Mouse (Mus musculus): ENCODE results near the gene Tbp. TPM values are rescaled to one million over a fixed set of nuclear protein-coding genes. Genes with fewer than 3 reads are reported as not detected.
"Not testable (repeated sequence)": the region's sequence is repeated elsewhere in the genome, so short reads cannot be mapped to it uniquely, and the experiment has no call there.

The Tbp gene
- polyA plus RNA-seq, 1 experiment from 2014 or later: 29.0 TPM

- 23% methylated on average over 10 of the region's 10 CpGs for WGBS (ENCODE audit: missing documents)
- Histone ChIP-seq H3K4me3 (ENCODE audit: inconsistent target) (peak overlapping the region; percentile 48), H3K27ac (no peak overlapping the region), H3K36me3 (ENCODE audit: inconsistent target) (peaks cover 36% of the 10 kb centered on the region), H3K79me2 (ENCODE audit: inconsistent target) (peaks cover 7% of the 10 kb centered on the region)
These were observed 26.6 kb downstream of the Tbp start for GRCm38 (mm10) chr17:15526304-15526703.

- under 1% methylated on average over 48 of the region's 55 CpGs for WGBS (ENCODE audit: missing documents)
- Histone ChIP-seq H3K79me2 (ENCODE audit: inconsistent target) (peaks cover 7% of the 10 kb centered on the region), H3K4me3 (ENCODE audit: inconsistent target) (peak within 1 kb of the TSS; percentile 72), H3K36me3 (ENCODE audit: inconsistent target) (peaks cover 27% of the 10 kb centered on the region; the same call in 1 of the 2 replicates), H3K27ac (peak within 1 kb of the TSS; percentile 70)
These were observed 27.5 kb downstream of the Tbp start, which contains the start of gene Pdcd2 for GRCm38 (mm10) chr17:15526986-15527810. TSS of gene Pdcd2 (minus strand) at chr17:15527301.

GRCm38 (mm10) chr17:15527811-15528136 lies 28.1 kb downstream of the Tbp start:
- 34% methylated on average over 3 of the region's 3 CpGs for WGBS (ENCODE audit: missing documents)
- H3K27ac ChIP-seq: peak overlapping the region; percentile 70

GRCm38 (mm10) chr17:15528887-15529286 lies 29.2 kb downstream of the Tbp start:
- Histone ChIP-seq H3K79me2 (ENCODE audit: inconsistent target) (peaks cover 7% of the 10 kb centered on the region), H3K4me3 (ENCODE audit: inconsistent target) (no peak overlapping the region), H3K36me3 (ENCODE audit: inconsistent target) (0 out of 2 replicates have a peak, but pooled peaks cover 10% of the 10 kb centered on the region), H3K27ac (no peak overlapping the region)
- 3% methylated on average over 2 of the region's 2 CpGs for WGBS (ENCODE audit: missing documents)

More at GRCm38 (mm10) chr17:15527811-15528136, 28.1 kb downstream of the Tbp start:
- Histone ChIP-seq H3K4me3 (ENCODE audit: inconsistent target) (peak overlapping the region; percentile 72), H3K79me2 (ENCODE audit: inconsistent target) (peaks cover 7% of the 10 kb centered on the region), H3K36me3 (ENCODE audit: inconsistent target) (peaks cover 21% of the 10 kb centered on the region; the same call in 1 of the 2 replicates)

GRCm38 (mm10) chr17:15530141-15530540 lies 30.5 kb downstream of the Tbp start:
- no peaks in the 10 kb centered on the region for H3K36me3 ChIP-seq (ENCODE audit: inconsistent target)
- H3K4me3 ChIP-seq (ENCODE audit: inconsistent target): no peak overlapping the region
- peaks cover 7% of the 10 kb centered on the region for H3K79me2 ChIP-seq (ENCODE audit: inconsistent target)
- 58% methylated on average over 5 of the region's 5 CpGs for WGBS (ENCODE audit: missing documents)
- H3K27ac ChIP-seq: no peak overlapping the region

- Histone ChIP-seq H3K27ac (no peak overlapping the region), H3K79me2 (ENCODE audit: inconsistent target) (no peaks in the 10 kb centered on the region), H3K4me3 (ENCODE audit: inconsistent target) (peak overlapping the region; percentile 22), H3K36me3 (ENCODE audit: inconsistent target) (no peaks in the 10 kb centered on the region)
- WGBS (ENCODE audit: missing documents): 59% methylated on average over 10 of the region's 11 CpGs
These were observed 35.6 kb downstream of the Tbp start for GRCm38 (mm10) chr17:15535162-15535800.

GRCm38 (mm10) chr17:15535943-15536342 lies 36.3 kb downstream of the Tbp start:
- 5% methylated on average over 8 of the region's 8 CpGs for WGBS (ENCODE audit: missing documents)
- H3K36me3 ChIP-seq (ENCODE audit: inconsistent target): no peaks in the 10 kb centered on the region
- no peak overlapping the region for H3K27ac ChIP-seq
- H3K4me3 ChIP-seq (ENCODE audit: inconsistent target): peak overlapping the region; percentile 22
- H3K79me2 ChIP-seq (ENCODE audit: inconsistent target): no peaks in the 10 kb centered on the region

GRCm38 (mm10) chr17:15536457-15536904 lies 36.8 kb downstream of the Tbp start:
- 4% methylated on average over 31 of the region's 33 CpGs for WGBS (ENCODE audit: missing documents)
- H3K4me3 ChIP-seq (ENCODE audit: inconsistent target): peak overlapping the region; percentile 22
- H3K36me3 ChIP-seq (ENCODE audit: inconsistent target): no peaks in the 10 kb centered on the region

GRCm38 (mm10) chr17:15540309-15540708 lies 40.6 kb downstream of the Tbp start:
- WGBS (ENCODE audit: missing documents): 89% methylated on average over 4 of the region's 4 CpGs
- no peak overlapping the region for H3K4me3 ChIP-seq (ENCODE audit: inconsistent target)
- H3K27ac ChIP-seq: no peak overlapping the region
- H3K36me3 ChIP-seq (ENCODE audit: inconsistent target): no peaks in the 10 kb centered on the region
- no peaks in the 10 kb centered on the region for H3K79me2 ChIP-seq (ENCODE audit: inconsistent target)

More at GRCm38 (mm10) chr17:15536457-15536904, 36.8 kb downstream of the Tbp start:
- no peaks in the 10 kb centered on the region for H3K79me2 ChIP-seq (ENCODE audit: inconsistent target)
- no peak overlapping the region for H3K27ac ChIP-seq

GRCm38 (mm10) chr17:15543868-15544267 lies 44.2 kb downstream of the Tbp start:
- not testable (repeated sequence) for H3K4me3 ChIP-seq (ENCODE audit: inconsistent target); H3K27ac ChIP-seq; H3K79me2 ChIP-seq (ENCODE audit: inconsistent target); H3K36me3 ChIP-seq (ENCODE audit: inconsistent target)
- 93% methylated on average over 1 of the region's 4 CpGs for WGBS (ENCODE audit: missing documents)

- Histone ChIP-seq H3K79me2 (ENCODE audit: inconsistent target) (no peaks in the 10 kb centered on the region), H3K36me3 (ENCODE audit: inconsistent target) (no peaks in the 10 kb centered on the region), H3K4me3 (ENCODE audit: inconsistent target) (no peak overlapping the region), H3K27ac (no peak overlapping the region)
- 79% methylated on average over 4 of the region's 4 CpGs for WGBS (ENCODE audit: missing documents)
These were observed 46.8 kb downstream of the Tbp start for GRCm38 (mm10) chr17:15546440-15546839.

- Histone ChIP-seq H3K4me3 (ENCODE audit: inconsistent target) (no peak overlapping the region), H3K36me3 (ENCODE audit: inconsistent target) (no peaks in the 10 kb centered on the region), H3K79me2 (ENCODE audit: inconsistent target) (no peaks in the 10 kb centered on the region), H3K27ac (no peak overlapping the region)
- WGBS (ENCODE audit: missing documents): 94% methylated on average over 1 of the region's 1 CpGs
These were observed 50.0 kb downstream of the Tbp start for GRCm38 (mm10) chr17:15549713-15550112.

GRCm38 (mm10) chr17:15559946-15560345 lies 60.3 kb downstream of the Tbp start:
- no peak overlapping the region for H3K27ac ChIP-seq
- WGBS (ENCODE audit: missing documents): 100% methylated on average over 1 of the region's 2 CpGs
- no peaks in the 10 kb centered on the region for H3K36me3 ChIP-seq (ENCODE audit: inconsistent target)
- H3K4me3 ChIP-seq (ENCODE audit: inconsistent target): no peak overlapping the region
- H3K79me2 ChIP-seq (ENCODE audit: inconsistent target): no peaks in the 10 kb centered on the region

GRCm38 (mm10) chr17:15564014-15564927 lies 64.6 kb downstream of the Tbp start, which contains the start of gene Prdm9:
TSS of gene Prdm9 (minus strand) at chr17:15564354.
- Histone ChIP-seq H3K27ac (peak within 1 kb of the TSS; percentile 85), H3K4me3 (ENCODE audit: inconsistent target) (peak within 1 kb of the TSS; percentile 78), H3K36me3 (ENCODE audit: inconsistent target) (no peaks in the 10 kb centered on the region), H3K79me2 (ENCODE audit: inconsistent target) (no peaks in the 10 kb centered on the region)
- under 1% methylated on average over 43 of the region's 43 CpGs for WGBS (ENCODE audit: missing documents)

Measured in macrophage (primary cell).